Mouse (Mus musculus): ENCODE data around the gene Pdcd2l.

Pdcd2l gene

DNA sequence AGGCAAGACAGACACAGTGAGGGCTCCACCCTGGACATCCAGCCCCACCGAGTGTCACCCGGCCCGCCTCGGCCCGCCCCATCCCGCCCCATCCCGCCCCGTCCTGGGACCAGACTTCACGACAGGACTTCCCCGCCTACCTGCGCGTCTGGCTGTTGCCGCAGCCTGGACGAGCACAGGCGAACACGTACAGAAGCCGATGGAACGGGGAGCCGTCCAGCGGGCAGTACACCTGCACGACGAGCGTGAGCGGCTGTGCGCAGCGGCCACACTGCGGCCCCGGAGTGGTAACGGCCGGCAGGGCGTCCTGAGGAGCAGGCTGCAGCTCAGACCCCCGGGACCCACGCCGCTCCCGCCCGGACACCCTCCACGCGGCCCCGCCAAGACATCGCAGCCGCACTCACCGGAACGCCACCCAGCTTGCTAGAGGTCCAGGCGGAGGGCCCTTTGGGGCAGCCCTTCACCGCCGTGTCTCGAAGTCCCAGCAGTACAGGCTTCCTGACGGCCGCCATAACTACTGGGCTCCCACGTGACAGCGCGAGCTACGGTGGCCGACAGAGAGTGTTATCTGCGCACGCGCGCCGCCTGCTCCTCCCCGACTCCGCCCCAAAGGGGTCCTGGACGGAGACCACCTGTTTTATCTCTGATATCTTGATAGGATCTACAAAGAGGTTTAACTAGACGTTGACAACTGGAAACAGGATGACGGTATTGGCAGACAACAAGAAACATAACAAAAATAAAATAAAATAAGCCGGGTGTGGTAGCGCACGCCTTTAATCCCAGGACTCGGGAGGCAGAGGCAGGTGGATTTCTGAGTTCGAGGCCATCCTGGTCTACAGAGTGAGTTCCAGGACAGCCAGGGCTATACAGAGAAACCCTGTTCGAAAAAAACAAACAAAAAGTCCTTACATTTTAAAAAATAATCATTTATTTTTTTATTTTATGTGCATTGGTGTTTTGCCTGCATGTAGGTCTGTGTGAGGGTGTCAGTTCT lies at the start of gene Pdcd2l:
Gene Pdcd2l (minus strand): TSS at position 530 of the 997 bp plus-strand sequence.
- peak; percentile 90 for DNase-seq (ENCODE audit: low spot score)

DNA sequence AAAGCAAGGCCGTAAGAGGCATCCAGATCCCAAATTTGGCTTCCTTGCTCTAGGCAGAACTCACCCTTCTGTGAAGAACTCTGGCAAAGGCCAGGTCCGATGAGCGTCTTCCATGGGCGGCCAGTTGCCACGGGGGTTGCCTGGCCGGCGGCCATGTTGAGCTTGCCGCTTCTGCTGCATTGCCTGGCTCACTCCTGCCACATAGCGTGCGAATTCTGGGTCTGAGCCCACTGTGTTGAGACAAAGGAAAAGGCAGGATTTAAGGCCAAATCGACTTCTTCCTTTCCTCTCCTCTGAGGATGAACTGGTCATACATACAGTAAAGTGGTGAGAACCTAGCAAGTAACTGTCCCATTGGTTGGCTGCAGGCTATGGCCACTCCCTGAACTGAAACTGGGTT lies 45.7 kb upstream of the Pdcd2l start:
- no peak for DNase-seq (ENCODE audit: low spot score)

- DNase-seq (ENCODE audit: low spot score): no peak
These were observed 41.6 kb upstream of the Pdcd2l start for GRCm38 (mm10) chr7:34238086-34238485.

- DNase-seq (ENCODE audit: low spot score): no peak
These were observed 39.1 kb upstream of the Pdcd2l start for GRCm38 (mm10) chr7:34235602-34236001.

- DNase-seq (ENCODE audit: low spot score): no peak
These were observed 38.4 kb upstream of the Pdcd2l start for GRCm38 (mm10) chr7:34234610-34235561.

- DNase-seq (ENCODE audit: low spot score): peak; percentile 99
These were observed 37.6 kb upstream of the Pdcd2l start for GRCm38 (mm10) chr7:34233909-34234609.

- DNase-seq (ENCODE audit: low spot score): no peak
These were observed 36.6 kb upstream of the Pdcd2l start for GRCm38 (mm10) chr7:34232785-34233725.

DNA sequence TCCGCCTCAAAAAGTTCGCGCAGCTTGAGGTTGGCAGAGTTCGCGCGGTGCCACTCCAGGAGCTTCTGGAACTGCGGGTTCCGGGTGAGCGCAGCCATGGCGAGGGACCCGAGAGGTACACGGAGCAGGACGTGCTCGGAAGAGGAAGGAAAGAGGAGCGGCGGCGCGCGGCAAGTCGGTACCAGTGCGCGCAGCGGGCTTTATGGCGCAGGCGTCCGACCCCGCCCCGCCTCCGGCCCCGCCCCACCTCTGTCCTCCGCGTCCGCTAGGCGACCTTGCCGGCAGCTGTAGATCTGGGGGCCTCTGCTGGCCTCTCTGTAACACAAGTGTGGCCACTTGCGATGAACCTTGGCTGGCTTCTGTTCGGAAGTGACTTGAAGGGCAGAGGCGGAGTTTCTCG lies 33.7 kb upstream of the Pdcd2l start, which contains the start of gene Gpi1:
Gene Gpi1 (minus strand): TSS at position 221 of the 400 bp plus-strand sequence.
- peak; percentile 81 for DNase-seq (ENCODE audit: low spot score)

GRCm38 (mm10) chr7:34229691-34230111 lies 33.2 kb upstream of the Pdcd2l start:
- peak; percentile 4 for DNase-seq (ENCODE audit: low spot score)

DNA sequence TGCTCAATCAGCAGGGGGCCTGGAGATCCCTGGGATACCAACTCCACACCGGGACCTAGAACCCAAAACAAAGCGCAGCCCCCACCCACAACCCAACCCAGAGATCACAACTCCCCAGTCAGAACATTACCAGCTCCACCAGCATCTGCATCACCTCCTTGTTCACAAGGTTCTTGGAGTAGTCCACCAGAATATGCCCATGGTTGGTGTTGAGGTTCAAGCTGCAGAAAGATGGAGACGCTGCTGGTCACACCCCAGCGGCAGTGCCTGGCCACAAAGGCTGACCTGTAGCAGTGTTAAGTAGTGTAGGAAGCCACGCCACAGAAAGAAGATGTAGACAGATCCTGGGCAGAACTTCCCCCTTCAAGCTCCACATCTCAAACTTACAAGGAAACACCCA lies 32.7 kb upstream of the Pdcd2l start:
- no peak for DNase-seq (ENCODE audit: low spot score)

GRCm38 (mm10) chr7:34228641-34229040 lies 32.2 kb upstream of the Pdcd2l start:
- DNase-seq (ENCODE audit: low spot score): no peak

DNA sequence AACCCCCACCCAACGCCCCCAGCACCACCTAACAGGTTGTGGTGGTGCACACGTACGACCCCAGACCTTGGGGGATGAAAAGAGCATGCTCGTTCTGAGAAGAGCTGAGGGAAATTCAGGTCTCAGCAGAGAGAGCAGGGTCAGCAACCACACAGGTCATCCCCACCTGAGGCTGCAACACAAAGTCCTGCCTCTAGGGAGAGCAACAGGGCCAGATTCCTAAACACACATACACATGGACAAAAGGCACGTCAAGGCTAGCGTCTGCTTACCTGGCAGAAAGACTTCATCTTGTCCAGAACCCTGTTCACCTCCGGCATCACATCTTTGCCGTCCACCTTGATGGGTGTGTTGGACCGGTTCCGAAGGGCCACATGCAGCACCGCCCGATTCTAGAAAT lies 30.4 kb upstream of the Pdcd2l start:
- no peak for DNase-seq (ENCODE audit: low spot score)

GRCm38 (mm10) chr7:34226086-34226485 lies 29.6 kb upstream of the Pdcd2l start:
- DNase-seq (ENCODE audit: low spot score): no peak

- DNase-seq (ENCODE audit: low spot score): no peak
These were observed 27.8 kb upstream of the Pdcd2l start for GRCm38 (mm10) chr7:34224308-34224707.

DNA sequence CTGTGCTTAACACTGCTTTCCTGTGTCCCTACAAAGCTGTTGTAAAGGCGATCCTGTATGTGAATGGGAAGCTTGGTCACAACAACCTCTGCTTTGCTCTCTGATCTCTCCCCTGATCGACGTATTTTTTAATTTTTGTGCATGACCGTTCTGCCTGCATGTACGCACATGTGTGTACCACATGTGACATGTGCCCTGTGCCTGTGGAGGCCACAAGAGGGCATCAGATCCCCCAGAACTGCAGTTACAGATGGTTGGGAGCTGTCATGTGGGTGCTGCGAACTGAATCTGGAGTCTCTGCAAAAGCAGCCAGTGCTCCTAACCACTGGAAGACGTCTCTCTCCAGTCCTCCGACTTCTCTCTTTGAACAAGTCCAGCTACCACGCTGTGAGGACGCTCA lies 25.9 kb upstream of the Pdcd2l start:
- no peak for DNase-seq (ENCODE audit: low spot score)

- DNase-seq (ENCODE audit: low spot score): no peak
These were observed 25.3 kb upstream of the Pdcd2l start for GRCm38 (mm10) chr7:34221594-34222250.

- no peak for DNase-seq (ENCODE audit: low spot score)
These were observed 22.0 kb upstream of the Pdcd2l start for GRCm38 (mm10) chr7:34218496-34218895.

DNA sequence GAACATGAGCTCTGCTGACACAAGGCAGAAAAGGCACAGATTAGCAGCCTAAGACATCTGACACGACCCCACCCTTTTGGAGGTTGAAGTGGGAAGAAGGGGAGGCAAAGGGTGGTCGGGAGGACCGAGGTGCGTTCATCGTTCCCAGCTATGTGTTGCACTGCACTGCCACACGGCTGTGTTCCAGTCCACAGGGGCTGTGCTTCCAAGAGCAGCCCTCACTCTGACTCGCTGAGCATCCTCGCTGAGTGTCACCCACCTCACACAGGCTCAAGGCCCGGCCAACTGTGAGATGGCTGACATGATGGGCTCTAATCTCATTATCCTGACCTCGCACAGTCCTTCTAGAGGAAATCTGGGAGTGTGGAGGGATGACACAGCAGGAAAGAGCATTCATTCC lies 20.0 kb upstream of the Pdcd2l start:
- no peak for DNase-seq (ENCODE audit: low spot score)

DNA sequence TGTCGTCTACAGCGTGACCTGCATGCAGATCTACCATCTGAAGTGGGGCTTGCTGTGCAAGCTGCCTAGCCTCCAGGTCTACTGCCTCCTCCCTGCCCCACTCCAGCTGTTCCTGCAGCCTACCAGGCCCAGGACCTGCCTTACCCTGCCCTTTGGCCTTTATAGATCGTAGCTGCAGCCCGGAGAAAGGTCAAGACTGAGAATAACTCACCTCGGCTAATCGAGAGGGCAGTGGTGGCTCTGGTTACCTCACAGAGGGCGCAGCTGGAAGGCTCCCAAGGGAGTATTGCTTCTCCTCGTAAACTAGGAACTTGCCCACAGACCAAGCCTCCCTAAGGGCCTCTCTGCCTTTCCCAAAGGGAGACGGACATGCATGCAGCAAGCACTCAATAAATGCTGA lies 19.0 kb upstream of the Pdcd2l start:
- no peak for DNase-seq (ENCODE audit: low spot score)

- no peak for DNase-seq (ENCODE audit: low spot score)
These were observed 18.2 kb upstream of the Pdcd2l start for GRCm38 (mm10) chr7:34214644-34215043.
